Mouse (Mus musculus) liver, embryonic 14.5 days (tissue): Measurements from ENCODE around the gene Dcun1d4.
A peak's percentile ranks its signal among the peaks of the same experiment; 100 is the strongest.

ENCODE experiments used
- CTCF ChIP-seq: IDR thresholded peaks from 2 replicates; pipeline ENCODE4 v1.5.1; 2016; ENCODE audit warnings: antibody characterized with exemption, low read depth, control low read depth
- EP300 ChIP-seq: IDR thresholded peaks from 2 replicates; pipeline ENCODE4 v1.6.1; 2016; ENCODE audit warnings: antibody characterized with exemption, low read depth

DNA sequence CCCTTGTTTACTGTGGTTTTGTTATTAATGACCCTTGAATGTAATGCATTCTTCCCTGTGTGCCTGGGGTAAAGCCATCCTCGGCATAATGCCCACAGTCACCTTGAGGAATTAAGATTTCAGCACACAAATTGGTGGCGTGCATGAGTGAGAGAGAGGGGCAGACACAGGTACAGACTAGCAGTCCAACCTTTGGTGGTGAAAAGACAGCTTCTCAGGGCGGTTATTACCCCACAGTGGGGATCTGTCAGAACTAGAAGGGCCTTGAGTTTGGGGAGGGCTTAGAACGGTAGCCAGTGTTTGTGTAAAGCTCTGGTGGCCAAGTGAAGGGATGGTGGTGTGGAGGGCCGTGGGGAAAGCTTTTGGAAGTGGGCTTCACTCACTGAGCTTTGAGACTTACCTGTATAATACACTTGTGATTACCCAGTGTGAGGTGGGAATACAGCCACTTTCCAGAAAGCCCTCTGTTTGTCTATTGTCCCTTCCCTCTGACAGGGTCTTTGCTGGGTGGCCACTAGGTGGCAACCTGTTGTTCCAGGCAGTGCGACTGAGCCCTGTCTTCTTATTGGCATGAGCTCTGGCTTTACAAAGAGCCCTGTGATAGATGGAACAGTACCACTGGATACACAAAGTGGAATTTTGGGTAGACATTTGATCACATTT lies 59.2 kb downstream of the Dcun1d4 start:
- peak; percentile 80 for TF ChIP-seq CTCF
- TF ChIP-seq EP300 = no peak
